Mouse (Mus musculus): Measurements from ENCODE around the gene Orai2.

GRCm38 (mm10) chr5:136201832-136202231 lies 31.3 kb upstream of the Orai2 start:
- peak; percentile 94 for TF ChIP-seq CTCF (conservative IDR thresholded peaks at IDR 0.05; ENCODE audit: insufficient read depth, insufficient read length, low read depth, low read length)
- TF ChIP-seq POLR2A (IDR thresholded peaks at IDR 0.05; ENCODE audit: low read depth, low read length) = no peak

All from kidney, adult 2 months (tissue).